Mouse (Mus musculus) left cerebral cortex, postnatal 4 days (tissue): ENCODE measurements around the gene Atg9b. TPM values are rescaled to one million over a fixed set of nuclear protein-coding genes. Genes with fewer than 3 reads are reported as not detected.
A peak's percentile ranks its signal among the peaks of the same experiment; 100 is the strongest.
"Not testable (repeated sequence)": the region's sequence is repeated elsewhere in the genome, so short reads cannot be mapped to it uniquely, and the experiment has no call there.

Experiments
- DNase-seq: peaks from one replicate; pipeline ENCODE4 v3.0.0-alpha.2; 2022
- intact Hi-C: fragments of 180-260 bp; cut with DNase I; formaldehyde crosslinking; loops from one replicate; pipeline ENCODE4 v1.15.1; 2025
- total RNA-seq, 2 experiments: library from RNA; stranded (reverse); gene quantifications; 2 replicates each; pipeline ENCODE4 v1.2.3; 2021

Gene Atg9b
- total RNA-seq, 2 experiments from 2014 or later = 6.4 to 8.1 TPM

DNA sequence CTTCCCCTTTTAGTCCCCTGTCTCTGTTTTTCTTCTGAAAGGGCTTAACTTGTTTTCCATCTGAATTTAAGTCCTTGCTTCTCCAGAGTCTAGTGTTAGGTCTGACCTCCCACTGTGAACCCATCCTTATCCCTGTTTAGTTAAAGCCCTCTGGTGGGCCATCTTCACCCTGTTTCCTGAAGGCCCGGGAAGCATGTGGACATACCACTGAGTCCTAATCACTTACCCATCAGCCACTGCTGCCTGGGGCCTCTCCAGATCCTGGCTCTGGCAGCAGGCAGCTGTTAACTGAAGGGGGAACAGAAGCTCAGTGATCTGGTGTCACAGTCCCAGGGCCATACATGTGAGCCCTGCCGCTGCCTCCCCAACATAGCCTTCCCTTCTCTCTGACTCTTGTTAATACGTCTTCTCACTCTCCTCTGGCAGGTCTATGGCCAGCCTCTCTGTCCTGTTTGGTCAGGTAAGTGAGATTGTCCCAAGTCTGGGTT is 13.5 kb upstream of the Atg9b start:
- no peak for DNase-seq
- intact Hi-C loops = no loop called here

DNA sequence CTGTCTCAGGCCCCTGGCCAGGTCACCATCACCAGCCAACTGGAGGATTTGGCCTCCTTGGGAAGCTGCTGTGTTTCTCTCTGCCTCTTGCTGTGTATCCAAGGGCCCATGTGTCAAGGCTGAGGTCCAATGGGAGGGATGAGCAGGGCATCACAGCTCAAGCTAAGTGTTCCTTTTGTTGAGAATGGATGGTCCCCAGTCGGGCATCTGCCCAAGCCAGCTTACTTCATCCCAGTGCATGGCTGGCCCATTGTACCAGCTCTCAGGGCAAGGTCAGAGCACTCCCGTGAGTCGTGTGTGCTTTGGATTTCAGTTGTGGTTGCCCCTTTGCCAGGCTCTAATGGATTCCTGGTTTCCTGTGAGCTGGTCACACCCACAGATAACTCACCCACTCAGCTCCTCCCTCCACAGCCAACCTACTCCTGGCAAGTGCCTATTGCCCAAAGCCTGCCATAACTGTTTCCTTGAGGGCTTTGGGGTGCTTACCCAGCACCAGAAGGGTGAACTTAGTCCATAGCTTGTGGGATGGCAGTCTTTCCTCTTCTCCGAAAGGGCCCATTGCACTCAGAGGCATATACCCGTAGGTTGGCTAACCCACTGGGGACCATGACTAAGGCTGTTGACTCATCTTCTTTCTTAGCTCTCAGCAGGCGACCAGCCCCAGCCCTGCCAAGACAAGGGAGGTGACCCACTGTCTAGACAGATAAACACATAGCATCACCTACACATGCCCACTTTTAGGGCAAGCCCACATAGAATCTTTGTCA is 12.8 kb upstream of the Atg9b start:
- intact Hi-C loops = no loop called here

DNA sequence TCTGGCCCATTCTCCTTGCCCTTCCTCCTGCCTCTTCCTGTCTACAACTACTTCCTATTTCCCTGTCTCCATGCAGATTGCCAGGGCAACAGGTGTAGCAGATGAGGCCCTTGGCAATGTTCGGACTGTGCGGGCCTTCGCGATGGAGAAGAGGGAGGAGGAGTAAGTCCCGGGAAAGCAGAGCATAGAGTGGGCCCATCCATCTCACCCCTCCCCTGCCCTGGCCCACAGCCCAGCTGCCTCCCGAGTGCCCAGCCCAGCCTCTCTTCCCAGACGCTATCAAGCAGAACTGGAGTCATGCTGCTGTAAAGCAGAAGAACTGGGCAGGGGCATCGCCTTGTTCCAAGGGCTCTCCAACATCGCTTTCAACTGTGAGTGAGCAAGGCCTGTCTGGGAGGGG is 10.0 kb upstream of the Atg9b start:
- intact Hi-C loops = no loop called here
- DNase-seq = peak; percentile 90

More for the DNA sequence above, 12.8 kb upstream of the Atg9b start:
- no peak for DNase-seq

DNA sequence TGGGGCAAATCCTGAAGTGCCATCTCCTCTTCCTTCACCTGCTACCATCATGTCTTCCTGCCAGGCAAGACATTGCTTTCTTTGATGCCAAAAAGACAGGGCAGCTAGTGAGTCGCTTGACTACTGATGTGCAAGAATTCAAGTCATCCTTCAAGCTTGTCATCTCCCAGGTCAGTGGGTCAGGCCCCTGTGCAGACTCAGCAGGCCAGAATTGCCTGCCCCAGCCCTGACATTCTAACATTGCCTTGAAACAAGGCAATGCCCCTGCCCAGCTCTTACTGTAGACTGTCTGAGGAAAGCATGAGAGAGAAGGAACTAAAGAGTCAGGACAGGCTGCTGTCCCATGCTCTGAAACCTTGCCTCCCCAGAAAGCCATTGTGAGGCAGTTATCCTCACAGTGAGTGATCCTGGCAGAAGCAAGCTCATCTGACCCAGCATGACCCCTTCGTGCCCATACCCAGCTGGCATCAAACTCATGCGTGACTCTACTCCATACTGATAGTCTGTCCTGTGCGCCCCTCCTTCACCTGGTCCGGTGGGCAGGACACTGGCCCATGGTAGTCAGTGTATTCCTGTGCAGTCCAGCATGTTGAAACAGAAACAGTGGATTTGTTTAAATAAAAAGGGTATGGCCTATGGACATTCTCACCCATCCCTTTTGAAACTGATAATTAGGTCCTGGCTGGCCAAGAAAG is 9.1 kb upstream of the Atg9b start:
- intact Hi-C loops = no loop called here
- no peak for DNase-seq

DNA sequence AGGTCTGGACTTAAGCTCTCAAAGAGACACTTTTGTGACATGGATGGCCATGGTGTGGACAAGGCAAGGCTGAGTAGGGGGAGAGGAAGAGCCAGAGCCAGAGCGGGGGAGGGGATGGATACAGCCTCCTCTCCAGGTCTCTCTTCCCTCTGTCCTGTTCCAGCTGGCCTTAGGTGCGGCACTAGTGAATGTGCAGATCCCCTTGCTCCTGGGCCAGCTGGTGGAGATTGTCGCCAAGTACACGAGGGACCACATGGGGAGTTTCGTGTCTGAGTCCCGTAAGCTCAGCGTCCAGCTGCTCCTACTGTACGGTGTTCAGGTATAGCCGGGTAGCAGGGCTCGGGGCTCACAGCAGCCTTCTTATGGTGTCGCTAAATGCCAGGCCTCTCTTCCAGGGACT is 8.4 kb upstream of the Atg9b start:
- DNase-seq = no peak
- intact Hi-C loops = no loop called here

DNA sequence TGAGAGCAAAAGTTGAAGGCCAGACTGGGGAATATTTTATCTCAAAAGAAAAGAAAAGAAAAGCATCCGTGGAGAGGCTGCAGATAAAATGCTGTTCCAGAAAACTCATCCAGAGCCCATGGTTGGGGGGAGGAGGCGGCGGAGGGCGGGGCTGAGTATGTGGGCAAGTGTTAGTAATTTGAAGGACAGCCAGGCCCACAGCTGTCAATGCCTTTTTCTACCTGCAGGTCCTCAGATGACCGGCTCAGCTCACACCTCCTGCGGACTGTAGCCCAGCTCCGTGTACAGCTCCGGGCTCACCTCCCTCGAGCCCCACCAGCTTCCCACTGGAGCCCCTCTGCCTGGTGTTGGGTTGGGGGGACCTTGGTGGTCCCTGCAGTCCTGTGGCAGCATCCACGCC is 7.7 kb upstream of the Atg9b start:
- DNase-seq = no peak
- intact Hi-C loops = no loop called here

DNA sequence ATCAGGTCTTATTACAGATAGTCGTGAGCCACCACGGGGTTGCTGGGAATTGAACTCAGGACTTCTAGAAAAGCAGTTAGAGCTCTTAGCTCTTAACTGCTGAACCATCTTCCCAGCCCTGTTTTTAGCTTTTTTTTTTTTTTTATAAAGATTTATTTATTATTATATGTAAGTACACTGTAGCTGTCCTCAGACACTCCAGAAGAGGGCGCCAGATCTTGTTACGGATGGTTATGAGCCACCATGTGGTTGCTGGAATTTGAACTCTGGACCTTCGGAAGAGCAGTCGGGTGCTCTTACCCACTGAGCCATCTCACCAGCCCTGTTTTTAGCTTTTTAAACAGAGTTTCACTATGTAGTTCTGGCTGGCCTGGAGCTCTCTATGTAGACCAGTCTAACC is 4.3 kb upstream of the Atg9b start:
- DNase-seq, intact Hi-C loops: not testable (repeated sequence)

DNA sequence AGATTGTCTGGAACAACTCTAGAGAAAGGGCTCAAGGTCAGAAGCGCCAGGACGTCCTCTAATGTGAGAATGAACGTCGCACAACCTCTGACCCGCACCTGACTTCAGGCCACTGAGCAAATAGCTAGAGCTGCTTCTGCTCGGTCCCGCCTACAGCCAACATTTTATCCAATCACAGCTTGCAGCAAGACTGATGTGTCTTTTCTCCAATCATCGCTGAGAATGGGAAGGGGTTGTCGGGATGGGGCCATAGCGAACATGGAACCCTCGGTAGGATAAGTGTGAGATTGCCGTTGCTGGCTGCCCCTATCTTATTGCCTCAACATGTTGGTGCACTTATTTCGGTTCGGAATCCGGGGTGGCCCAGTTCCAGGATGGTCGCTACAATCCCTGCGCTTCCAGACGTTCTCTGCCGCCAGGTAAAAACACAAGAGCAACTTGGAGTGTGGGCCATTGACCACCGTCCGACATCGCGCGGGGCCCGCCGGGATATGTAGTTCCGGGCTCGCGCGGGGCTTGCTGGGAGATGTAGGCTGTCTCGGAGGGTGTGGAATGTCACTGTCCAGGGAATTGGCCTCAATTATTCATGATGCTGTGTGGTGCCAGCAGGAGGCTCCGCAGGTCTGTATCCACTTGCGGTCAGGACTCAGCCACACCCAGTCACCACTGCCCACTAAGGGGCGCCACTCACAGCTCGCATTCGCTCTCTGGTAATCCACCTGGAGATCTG is 2.4 kb upstream of the Atg9b start:
- intact Hi-C loops = no loop called here
- peak; percentile 92 for DNase-seq

DNA sequence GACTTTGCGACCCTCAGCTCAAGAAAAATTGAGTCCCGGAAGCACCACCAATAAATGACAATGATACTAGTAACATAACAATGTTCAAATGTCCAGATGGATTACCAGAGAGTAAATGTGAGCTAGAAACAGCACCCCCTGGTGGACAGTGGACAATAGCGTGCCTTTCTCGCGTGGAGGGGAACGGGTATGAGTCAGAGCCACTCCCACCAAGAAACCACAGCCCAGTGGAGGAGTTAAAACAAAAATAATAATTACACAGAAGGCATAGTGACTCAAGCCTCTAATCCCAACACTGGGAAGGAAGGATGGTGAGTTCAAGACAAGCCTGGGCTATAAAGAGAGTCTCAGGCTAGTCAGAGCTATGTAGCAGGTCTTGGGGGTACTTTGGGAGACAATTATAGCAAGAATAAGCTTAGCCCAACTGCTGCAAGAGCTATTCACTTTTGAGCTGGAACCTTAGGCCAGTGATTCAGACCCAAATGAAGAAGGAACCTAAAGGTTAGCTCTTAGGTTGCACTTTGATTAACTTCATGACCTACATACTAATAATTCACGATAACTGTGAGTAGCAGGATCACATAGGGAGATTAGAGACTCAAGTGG is 1.6 kb upstream of the Atg9b start, which contains the start of gene Abcb8:
Gene Abcb8, plus strand, starts transcription at position 272 of the 606 bp plus-strand sequence.
- DNase-seq = peak; percentile 84
- intact Hi-C loops = no loop called here

DNA sequence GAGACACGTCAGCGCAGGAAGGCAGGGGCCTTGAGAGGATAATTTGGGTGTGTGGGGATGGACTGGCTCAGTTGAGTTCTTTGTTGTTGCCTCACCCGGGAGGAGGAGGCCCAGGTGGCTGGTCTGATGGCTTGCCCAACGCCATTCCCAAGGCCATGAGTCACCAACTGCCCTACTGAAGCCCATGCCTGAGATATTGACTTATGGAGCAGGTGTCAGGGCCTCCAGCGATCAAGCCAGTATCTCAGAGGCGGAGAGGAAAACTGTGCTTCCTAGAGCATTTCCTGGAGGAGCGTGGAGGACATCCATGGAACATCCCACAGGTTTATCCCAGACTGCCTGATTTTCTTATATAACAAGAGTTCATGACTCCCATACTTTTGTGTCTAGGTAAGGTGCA is 781 bp upstream of the Atg9b start:
- intact Hi-C loops = no loop called here
- no peak for DNase-seq

DNA sequence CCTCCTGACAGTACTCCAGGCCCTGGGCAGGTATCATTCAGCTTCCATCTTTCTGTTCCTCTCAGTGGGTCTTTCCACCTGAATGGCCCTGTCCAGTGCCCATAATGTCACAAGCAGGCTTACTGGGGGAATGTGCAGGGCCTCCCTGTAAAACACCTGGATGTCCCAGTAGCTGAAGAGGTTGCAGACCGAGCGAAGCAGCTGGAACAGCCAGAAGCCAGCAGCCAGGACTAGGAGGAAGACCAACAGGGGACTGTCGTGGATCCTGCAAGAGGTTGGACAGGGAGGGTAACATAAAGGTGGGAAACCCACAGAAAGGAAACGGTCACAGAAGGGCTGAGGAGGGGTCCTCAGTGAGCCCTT is 2.3 kb downstream of the Atg9b start:
- no peak for DNase-seq
- intact Hi-C loops = no loop called here

DNA sequence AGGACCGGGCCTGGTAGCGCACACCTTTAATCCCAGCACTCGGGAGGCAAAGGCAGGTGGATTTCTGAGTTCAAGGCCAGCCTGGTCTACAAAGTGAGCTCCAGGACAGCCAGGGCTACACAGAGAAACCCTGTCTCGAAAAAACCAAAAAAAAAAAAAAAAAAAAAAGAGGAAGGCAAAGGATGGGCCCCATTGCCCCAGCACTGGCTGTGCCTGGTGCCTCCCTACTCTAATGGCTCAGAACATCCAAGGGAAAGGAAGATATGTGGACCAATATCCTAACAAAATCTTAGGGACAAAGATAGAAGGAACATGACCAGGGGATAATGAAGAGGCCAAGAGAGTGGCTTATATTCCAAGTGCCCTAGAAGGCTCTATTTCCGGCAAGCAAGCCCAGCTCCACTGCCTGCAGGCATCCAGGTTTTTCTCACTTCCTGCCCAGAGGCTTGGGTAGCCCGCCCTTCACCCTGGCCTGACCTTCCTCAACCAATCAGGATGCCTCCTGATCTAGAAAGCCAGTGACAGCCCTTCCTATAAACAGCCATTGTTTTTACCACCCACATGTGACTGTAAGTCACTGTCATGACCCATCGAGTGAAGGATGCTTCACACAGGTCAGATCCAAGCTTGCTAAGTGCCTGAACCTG is 2.8 kb downstream of the Atg9b start:
- intact Hi-C loops = no loop called here
- no peak for DNase-seq

DNA sequence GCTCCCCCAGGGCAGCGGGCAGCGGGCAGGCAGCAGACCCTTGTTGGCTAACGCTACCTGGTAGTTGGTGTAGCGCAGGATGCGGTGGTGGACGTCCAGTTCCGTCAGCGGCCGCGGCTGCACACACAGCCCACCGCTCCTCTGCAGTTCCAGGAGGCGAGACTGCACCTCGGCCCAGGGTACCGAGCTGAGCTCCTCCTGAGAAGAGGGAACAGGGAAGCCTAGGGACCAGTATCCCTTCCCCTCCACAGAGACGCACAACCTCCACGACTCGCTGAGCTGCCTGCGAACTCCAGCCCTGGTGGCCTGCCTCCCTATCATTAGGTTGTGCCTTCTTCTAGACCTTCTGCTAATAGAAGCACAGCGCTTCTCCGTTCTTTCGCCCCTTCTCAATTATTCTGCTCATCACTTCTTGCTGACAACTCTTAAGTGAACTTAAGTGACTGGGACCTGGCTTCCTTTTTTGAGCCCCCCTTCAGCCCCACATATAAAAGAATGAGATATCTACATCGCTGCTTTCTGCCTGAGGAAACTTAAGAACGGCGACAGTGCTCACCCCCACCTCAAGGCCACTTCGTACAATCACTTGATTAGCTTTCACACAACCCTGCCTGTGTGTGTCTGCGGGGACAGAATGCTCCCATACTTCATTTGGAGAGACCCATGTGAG is 3.6 kb downstream of the Atg9b start:
- no peak for DNase-seq
- intact Hi-C loops = no loop called here

DNA sequence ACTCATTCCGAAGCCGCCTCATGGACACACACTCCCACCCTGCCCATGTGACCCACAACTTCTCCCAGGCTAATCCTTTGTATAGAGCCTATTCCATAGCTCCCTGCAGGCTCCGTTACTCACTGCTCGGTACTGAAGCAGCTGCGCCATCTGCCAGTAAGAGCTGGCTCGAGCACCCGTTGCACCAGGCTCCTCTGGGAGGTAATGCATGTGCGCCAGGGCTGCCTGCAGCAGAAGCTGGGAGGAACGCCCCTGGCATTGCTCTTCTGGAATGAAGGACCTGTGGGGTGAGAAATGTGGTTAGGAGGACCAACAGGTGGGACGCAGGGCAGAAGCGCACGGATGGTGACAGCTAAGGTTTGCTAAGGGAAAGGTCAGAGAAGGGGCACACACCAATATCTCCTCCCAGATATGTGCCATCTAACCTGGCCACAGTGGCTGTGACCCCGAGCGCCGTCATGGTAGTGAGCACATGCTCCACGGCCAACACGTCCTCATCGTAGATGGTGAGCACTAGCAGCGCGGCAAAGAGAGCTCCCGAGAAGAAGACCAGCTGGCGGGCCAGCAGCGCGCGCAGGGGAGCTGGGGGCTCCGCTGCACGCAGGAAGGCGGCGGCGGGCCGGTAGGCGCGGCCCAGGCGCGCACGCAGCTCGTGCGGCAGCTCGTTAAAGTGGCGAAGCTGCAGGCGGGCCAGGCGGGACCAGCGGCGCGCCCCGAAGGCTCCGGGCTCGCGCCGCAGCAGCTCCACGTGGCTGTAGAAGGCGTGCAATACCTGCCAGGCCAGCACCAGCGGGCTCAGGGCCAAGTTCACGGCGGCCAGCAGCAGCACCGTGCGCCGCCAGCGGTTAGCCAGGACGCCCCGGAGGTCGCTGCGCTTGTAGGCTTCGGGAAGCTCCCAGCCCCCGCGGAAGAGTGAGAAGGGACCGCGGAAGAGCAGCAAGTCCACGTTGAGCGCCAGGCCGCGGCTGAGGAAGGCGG is 4.4 kb downstream of the Atg9b start:
- DNase-seq = peak; percentile 65
- intact Hi-C loops = no loop called here

DNA sequence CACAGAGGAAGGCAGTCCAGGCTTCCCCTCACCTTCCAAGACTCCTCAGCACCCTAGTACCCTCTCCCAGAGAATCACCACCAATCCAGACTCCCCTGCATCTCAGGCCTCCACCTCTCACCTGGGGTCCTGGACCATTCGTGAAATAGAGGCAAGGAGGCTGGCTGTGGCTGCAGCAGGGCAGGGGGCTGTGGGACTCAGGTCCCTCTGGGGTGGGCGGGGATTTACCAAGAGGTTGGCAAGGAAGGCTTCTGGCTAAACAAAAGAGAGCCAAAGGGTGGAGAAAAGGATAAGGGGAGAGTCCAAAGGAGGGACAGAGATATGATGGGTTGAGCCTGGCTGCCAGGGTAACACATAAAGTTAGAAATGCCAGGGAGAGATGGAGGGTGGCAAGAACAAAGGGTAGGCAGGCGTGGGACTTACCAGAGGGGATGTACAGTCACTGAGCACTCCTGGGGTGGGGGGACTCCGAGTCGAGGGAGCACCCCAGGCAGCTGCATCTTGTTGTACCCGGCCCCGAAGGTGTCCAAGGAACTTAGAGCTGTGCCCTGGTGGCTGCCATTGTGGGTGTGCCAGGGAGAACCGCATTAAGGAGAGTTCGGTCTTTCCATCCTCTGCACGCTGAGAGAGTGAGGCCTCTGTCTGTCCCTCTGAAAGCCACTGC is 5.9 kb downstream of the Atg9b start:
- intact Hi-C loops = no loop called here
- DNase-seq = no peak

DNA sequence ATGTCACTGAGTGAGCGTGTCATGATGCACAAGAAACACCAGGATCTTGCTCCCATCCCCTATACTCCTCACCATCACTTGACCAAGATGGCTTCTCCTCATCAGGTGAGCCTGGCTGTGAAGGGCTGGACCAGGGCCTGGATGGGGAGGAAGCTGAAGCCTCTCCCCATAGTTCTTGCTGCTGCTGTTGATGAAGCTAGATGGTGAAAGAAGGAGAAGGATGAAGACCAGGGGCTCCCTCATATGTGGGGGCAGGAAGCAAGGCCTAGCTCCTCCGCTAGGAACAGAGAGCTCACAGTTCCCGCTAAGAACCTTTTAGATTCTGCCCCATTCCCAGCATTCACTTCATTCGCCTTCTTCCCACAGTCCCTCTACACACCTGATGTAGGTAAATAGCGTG is 6.6 kb downstream of the Atg9b start:
- intact Hi-C loops = no loop called here
- DNase-seq = no peak

DNA sequence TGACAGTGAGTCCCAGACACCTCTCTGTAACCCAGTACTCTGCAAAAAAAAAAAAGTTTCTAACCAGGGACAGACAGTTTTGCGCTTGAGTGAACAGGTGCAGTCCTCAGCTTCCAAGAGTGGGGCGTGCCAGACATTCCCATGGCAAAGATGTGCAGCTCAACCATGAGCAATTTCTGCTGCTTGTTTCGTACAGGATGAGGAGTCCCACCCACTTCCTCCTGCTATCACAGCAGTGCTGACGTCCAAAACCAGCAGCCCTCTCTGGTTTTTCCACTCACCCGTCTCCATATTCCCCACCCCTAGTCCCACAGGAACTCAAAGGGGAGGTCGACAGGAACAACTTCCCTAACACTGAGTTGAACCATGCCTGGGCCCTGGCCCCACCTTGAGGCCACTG is 7.5 kb downstream of the Atg9b start:
- intact Hi-C loops = no loop called here

More for the DNA sequence above, 7.5 kb downstream of the Atg9b start:
- no peak for DNase-seq
